Mouse (Mus musculus): ENCODE measurements around the gene Chst1.

The Chst1 gene

DNA sequence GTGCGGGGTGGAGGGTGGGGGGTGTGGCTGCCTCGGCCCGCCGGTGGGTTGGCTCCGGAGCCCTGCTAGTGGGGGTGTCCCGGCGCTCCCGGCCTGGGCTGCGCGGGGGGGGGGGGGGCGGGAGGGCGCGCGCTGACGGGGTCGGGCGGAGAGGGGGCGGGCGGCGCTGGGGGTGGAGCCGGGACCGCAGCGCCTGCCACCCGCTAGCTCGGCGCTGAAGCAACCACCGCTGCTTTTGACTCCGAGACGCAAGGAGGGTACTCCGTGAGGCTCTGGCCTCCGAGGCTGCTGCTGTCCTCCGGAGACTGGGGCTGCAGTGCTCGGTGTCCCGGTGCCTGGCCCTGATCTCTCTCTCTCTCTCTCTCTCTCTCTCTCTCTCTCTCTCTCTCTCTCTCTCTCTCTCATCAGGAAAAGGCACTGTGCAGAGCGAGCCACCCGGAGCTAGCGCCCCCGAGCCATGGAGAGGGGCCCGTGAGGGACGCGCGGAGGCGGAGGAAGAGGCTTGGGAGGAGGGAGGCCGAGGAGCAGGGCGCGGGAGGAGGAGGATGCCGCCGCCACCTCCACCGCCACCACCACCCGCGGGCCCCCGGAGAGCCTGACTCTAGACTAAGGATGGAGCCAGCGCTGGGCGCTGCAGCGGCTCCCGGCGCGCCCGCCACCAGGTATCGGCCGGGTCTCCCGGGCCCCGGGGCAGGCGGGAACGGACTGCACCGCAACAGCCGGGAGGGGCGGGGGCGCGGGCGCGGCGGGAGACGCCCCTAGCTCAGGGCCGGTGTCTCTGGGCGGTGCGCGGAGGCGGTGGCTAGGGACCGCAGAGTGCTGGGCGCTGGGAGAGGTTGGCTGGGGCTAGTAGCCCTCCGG lies at the start of gene Chst1:
Gene Chst1, plus strand, starts transcription at position 221 of the 861 bp plus-strand sequence.
- ChIA-PET POLR2A (interaction anchor here in 3 of 4 experiments (0.6 to 1.7 kb wide), 5 partner anchors 9 to 105 kb away, joined by 3 to 9 read pairs (median 4); no protein-coding TSS in a partner anchor), CTCF (interaction anchor here (0.6 to 2.1 kb wide), 9 partner anchors 9 to 211 kb away, joined by 3 to 14 read pairs (median 5); no protein-coding TSS in a partner anchor)

DNA sequence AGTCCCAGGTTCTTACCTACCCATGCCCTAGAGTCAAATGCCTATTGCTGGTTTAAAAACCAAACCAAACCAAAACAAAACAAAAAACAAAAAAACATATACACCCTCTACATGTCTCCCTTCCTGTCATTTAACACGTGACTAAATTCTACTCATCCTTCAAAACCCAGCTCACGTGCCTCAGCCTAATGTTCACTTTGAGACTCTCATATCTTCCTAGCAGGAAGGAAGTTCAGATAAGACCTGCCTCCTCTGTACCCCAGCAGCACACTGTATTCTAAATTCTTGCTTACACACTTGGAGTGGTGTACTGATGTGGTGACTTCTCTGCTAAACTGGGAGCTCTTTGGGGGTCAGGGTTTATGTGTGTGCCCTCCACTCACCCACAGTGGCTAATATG lies 49.5 kb upstream of the Chst1 start:
- CTCF ChIA-PET: interaction anchor here in 1 of 4 experiments (0.9 kb wide), 1 partner anchor 47 kb away, joined by 3 read pairs; no protein-coding TSS in a partner anchor

DNA sequence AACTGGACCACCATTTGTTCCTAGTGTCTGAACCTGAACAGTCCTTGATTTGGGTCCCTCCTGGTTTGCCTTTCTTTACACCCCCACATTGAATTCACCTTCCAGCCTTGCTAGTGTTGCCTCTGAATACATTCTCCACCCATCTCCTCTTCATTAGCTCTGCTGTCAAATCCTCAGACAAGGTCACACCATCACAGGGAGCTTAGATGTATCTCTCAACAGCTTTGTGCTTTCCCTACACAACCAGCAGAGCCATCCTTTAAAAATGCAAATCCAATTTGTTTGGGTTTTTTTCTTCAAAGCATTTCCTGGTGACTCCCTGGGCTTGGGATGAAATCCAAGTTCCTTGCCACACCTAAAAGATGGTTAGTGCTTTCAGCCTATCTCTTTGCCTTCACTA lies 45.0 kb upstream of the Chst1 start:
- ChIA-PET POLR2A (interaction anchor here in 1 of 4 experiments (1.0 kb wide), 1 partner anchor 123 kb away, joined by 3 read pairs; no protein-coding TSS in a partner anchor), CTCF (no interaction called here)

More for the DNA sequence above, 49.5 kb upstream of the Chst1 start:
- POLR2A ChIA-PET: no interaction called here

DNA sequence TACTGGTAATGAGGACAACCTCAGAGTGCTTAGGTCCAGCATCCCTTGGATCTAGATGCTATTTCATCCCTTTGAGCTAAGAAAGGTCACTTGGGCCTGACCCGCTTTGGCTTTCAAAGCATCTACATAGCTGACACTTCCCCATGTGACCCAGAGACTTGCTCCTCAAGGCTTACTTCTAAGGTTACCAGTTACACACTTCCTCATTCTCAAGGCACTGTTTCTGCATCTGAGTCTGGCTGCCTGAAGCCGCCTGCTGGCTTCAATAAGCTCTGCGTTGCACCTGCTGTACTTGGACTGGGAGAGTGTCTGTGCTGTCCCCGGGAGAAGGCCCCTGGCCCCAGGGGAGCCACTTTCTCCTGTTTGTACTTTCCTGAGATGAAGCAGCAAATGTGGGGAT lies 36.6 kb upstream of the Chst1 start:
- POLR2A ChIA-PET: interaction anchor here in 2 of 4 experiments (0.8 to 1.2 kb wide), 4 partner anchors 17 to 27 kb away, joined by 3 to 4 read pairs (median 3); no protein-coding TSS in a partner anchor
- CTCF ChIA-PET: interaction anchor here in 1 of 4 experiments (1.2 kb wide), 1 partner anchor 77 kb away, joined by 5 read pairs; no protein-coding TSS in a partner anchor

DNA sequence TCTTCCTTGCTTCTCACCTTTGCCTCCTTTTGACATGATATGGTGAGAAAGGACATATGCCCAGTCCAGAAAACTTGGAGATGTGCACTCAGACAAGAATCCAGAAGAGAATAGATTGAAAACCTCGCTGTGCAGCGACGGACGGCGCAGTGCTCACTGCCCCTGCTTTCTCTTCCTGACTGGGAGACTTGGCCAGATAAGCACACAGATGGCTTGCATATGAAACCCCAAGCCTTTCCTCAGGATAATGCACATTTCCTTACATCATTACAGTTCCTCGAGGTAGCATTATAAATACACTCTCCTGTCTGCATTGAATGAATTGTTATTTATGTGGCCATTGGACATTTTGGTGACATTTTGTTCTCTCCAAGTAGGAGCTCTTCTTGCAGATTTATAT lies 28.9 kb upstream of the Chst1 start:
- ChIA-PET CTCF (no interaction called here), POLR2A (no interaction called here)

DNA sequence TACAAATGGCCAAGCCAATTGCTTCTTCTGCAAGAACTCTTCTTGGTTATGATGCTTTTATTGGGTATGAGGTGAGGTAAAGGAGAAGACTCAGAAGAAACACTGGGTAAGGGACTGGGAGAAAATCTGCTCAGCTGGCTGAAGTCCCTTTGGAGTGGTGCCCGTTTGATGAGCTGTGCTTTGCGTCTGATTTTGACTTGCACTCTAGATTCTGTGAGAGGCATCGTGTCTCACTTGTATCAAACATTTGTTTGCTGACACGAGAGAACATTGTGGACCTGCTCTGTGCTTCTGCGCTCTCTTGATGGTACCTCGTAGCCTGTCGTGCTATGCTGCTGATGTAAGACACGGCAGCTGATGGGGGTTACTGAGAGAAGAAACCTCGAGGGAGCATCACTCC lies 21.7 kb upstream of the Chst1 start:
- CTCF ChIA-PET: interaction anchor here in 1 of 4 experiments (0.6 kb wide), 1 partner anchor 281 kb away, joined by 3 read pairs; no protein-coding TSS in a partner anchor
- POLR2A ChIA-PET: no interaction called here

DNA sequence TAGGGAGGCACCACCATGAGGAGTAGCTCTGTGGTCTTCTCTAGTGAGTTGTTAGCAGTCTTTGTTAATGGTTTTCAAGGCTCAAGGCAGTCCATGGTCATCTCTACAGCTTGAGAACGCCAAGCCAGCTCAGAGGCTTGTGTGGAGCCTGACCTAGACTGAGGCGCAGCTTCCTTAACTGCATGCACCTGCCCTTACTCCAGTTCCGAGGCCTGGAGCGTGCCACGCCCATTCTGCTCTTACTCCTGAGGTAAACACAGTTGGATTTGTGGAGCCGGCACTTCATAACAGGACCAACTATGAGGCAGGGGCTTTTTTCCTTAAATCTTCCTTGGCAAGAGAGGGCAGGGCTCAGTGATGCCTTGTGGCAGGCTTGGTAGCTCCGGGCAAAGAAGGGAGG lies 18.2 kb upstream of the Chst1 start:
- ChIA-PET POLR2A (no interaction called here), CTCF (interaction anchor here in 2 of 4 experiments (0.8 to 1.8 kb wide), 4 partner anchors 16 to 258 kb away, joined by 3 to 6 read pairs (median 4); partner anchors contain the start of gene Chst1 (in 1 of the 2))

DNA sequence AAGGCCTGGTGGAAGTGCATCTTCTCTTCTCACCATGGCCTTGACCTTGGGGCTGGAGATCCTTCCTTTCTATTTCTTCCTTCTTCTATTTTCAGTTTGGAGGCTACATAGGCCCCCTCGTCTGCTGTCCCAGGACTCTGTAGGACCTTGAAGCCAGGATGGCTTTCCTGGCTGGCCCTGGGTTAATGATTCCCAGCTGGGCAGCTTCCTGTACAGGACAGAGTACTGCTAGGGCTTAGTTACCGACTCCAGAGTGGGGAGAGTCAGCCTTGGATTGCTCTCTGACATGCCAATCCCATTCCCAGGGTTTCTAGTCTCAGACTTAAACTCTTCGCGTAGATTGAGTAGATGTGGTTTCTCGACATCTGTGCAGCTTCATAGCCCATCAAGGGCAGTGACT lies 16.9 kb upstream of the Chst1 start:
- CTCF ChIA-PET: no interaction called here
- POLR2A ChIA-PET: interaction anchor here in 1 of 4 experiments (0.6 kb wide), 1 partner anchor 14 kb away, joined by 3 read pairs; no protein-coding TSS in a partner anchor

DNA sequence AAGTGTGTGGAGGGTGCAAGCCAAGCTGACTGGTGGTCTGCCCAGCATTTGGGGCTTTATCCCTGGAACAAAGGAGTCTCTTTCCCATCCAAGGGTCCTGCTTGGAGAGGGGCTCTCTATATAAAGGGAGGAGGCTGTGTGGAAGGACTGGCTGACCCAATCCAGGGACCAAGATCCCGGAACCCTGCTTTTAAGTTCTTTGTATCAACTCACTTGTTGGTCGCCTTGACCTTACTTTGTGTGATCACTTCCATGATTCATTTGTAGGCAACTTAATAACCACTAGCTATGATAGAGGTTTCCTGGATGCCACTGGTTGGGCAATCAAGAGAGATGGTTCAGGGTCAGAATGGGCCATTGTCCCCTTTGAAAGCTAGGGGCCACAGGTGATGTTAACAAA lies 11.7 kb upstream of the Chst1 start:
- ChIA-PET CTCF (interaction anchor here in 2 of 4 experiments (0.6 to 1.2 kb wide), 3 partner anchors 10 to 252 kb away, joined by 3 to 5 read pairs (median 3); no protein-coding TSS in a partner anchor), POLR2A (interaction anchor here in 1 of 4 experiments (0.6 to 1.0 kb wide), 3 partner anchors 125 to 329 kb away, joined by 3 to 4 read pairs (median 3); no protein-coding TSS in a partner anchor)

DNA sequence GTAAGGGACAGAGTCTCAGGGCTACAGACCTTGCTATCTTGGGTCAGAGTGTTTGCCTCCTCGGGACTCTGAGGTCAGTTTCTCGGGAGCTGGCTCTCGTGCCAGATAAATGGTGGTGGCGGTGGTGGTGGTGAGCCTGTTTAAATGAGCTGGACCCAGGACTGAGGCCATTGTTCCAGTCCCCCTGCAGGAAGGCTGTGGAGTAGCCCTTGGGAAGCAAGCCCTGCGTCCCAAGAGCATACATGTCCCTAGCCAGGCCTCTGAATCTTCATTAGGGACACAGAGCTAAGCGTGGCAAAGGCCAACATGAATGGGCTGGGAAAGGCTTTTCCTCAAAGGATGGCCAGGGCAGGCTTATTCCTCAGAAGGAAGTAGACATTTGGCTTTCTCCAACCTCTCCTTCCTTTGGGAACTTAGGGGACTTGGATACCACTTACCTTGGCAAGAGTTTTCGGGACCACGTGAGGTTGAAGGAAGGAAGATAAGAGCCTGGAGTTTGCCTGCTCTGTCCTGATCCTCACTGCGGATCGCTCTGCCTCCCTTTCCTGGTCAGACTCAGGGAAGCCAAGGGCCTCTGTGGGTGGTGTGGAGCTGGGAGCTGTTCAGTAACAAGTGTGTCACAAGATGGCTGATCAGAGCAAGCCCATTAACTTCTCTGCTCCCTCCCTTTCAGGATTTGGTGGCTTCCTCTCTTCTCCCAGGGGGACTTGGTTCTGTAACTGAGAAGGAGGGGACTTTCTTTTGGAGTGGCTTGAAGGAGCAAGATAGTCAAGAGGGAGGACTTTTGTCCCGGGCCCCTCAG lies 4.4 kb upstream of the Chst1 start:
- CTCF ChIA-PET: interaction anchor here in 2 of 4 experiments (0.6 to 2.9 kb wide), 4 partner anchors 14 to 211 kb away, joined by 3 to 12 read pairs (median 7); no protein-coding TSS in a partner anchor
- POLR2A ChIA-PET: no interaction called here

DNA sequence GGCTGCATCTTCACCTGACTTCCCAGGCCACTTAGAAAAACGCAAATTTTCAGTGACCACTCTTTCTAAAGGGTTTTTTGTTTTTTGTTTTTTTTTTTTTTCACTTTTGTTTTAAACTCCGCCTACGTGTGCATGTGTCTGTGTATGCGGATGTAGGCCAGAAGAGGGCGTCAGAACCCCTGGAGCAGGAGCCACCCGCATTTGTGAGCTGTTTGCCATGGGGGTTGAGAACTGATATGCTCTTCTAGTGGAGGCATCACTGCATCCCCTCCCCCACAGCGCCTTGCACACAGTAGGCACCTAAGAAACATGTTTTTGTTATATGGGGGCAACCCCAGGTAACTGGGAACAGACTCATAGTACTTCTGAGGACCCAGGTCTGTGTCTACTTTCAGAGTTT lies 2.2 kb upstream of the Chst1 start:
- POLR2A ChIA-PET: interaction anchor here in 2 of 4 experiments (0.5 to 1.1 kb wide), 5 partner anchors 10 to 893 kb away, joined by 3 to 4 read pairs (median 4); no protein-coding TSS in a partner anchor
- CTCF ChIA-PET: interaction anchor here (0.6 to 2.9 kb wide), 35 partner anchors 8 to 841 kb away, joined by 3 to 12 read pairs (median 4); no protein-coding TSS in a partner anchor

DNA sequence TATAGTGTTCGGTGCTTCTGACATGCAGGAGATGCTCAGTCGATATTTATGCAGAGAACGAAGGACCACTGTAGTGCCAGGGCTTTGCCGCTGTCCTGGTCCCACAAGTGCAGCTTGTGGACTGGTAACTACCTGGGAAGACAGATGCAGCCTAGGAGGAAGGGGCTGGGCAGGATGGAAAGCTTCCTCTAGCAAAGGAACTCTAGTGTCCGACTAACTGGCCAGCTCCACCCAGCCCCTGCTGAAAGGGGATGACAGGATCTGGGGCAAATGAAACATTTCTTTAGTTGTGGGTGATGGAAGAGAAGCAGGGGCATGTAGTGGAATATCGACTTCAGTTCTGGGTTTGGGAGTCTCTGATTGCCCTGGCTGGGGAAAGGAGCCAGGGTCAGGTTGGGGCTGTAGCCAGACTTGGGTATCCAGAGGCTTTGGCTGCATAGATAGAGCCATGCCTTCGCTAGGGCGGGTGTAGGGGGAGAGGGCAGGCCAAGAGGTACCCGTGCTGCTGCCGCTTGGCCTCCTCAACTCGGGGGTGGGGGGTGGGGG lies 493 bp upstream of the Chst1 start:
- ChIA-PET CTCF (interaction anchor here (0.5 to 2.3 kb wide), 11 partner anchors 10 to 591 kb away, joined by 3 to 14 read pairs (median 5); no protein-coding TSS in a partner anchor), POLR2A (interaction anchor here in 3 of 4 experiments (0.6 to 1.7 kb wide), 4 partner anchors 9 to 260 kb away, joined by 3 to 5 read pairs (median 4); no protein-coding TSS in a partner anchor)

DNA sequence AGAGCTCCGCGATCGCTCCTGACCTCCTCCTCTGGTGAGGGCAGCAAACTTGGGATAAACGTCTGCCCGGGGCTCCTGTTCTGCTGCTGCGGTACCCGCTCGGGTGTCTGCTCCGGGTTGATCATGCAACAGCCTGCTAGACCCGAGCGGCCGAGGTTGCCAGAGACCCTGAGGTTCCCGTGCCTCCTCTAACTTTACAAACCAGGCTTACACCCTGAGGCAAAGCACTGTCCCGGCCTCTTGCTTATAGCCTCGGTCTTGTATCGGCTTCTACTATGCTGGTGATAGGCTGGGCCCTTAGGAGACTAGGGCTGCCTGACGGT lies 802 bp downstream of the Chst1 start:
- ChIA-PET POLR2A (interaction anchor here in 3 of 4 experiments (0.6 to 1.7 kb wide), 5 partner anchors 9 to 106 kb away, joined by 3 to 9 read pairs (median 4); no protein-coding TSS in a partner anchor), CTCF (interaction anchor here in 3 of 4 experiments (0.6 to 2.1 kb wide), 4 partner anchors 9 to 97 kb away, joined by 3 to 10 read pairs (median 7); no protein-coding TSS in a partner anchor)

DNA sequence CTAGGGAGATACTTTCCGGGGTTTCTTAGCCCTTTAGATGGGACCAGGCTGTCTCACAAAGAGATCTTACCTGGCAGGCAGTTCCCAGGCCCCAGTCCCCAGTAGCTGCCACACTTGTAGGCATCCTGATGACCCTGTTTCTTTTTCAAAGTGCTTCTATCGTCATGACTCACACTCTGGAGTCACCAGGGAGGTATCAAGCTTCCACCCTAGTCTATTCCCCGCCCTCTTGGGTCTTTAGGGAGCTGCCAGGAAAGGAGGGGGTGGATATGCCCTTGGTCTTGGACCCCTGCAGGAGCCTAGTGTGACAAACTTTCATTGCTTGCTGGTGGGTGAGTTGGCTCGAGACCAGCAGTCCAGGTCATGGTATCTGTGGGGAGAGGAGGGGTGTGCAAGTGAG lies 1.7 kb downstream of the Chst1 start:
- ChIA-PET POLR2A (interaction anchor here in 2 of 4 experiments (0.6 to 0.7 kb wide), 3 partner anchors 46 to 179 kb away, joined by 3 to 5 read pairs (median 3); no protein-coding TSS in a partner anchor), CTCF (interaction anchor here in 2 of 4 experiments (0.6 kb wide), 2 partner anchors 21 to 571 kb away, joined by 5 to 9 read pairs; no protein-coding TSS in a partner anchor)

DNA sequence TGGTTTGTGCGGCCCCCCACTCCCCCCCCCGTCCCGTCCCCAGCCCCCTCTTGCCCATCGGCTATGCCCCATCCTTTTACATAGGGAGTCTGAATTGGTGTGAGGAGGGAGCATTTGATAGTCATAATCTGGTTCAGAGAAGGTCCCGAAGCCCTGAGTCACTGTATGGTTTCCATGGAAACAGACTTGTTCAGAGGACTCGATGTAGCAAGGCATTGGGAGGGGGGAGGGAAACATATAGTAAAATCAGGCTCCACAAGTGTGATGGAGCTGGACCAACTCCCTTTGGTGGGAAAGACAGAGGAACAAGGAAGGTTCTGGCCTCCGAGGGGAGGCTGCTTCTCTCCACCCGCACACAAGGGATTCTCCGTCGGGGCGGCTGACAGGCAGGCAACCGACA lies 2.6 kb downstream of the Chst1 start:
- POLR2A ChIA-PET: interaction anchor here in 1 of 4 experiments (0.7 kb wide), 2 partner anchors 47 to 179 kb away, joined by 3 to 5 read pairs; no protein-coding TSS in a partner anchor
- CTCF ChIA-PET: interaction anchor here in 3 of 4 experiments (0.6 to 1.1 kb wide), 3 partner anchors 19 to 570 kb away, joined by 4 to 9 read pairs (median 5); no protein-coding TSS in a partner anchor

DNA sequence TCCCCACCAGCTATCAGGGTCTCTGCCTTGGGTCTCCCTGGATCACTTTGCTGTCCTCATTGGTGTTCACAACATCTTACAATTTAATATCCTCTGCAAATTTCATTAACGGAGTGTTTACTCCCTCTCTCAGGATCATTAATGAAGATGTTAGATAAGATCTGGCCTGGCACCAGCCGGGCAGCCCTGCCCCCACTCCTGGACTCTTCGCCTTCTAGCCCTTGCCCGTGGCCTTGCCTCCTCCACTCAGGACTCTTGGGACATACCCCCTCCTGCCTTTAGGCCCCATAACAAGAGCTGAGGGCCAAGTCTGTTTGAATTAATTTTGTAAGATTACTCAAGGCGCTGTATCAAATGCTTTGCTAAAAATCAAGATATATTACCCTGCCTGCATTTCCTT lies 4.1 kb downstream of the Chst1 start:
- POLR2A ChIA-PET: interaction anchor here in 1 of 4 experiments (0.6 kb wide), 1 partner anchor 217 kb away, joined by 4 read pairs; no protein-coding TSS in a partner anchor
- CTCF ChIA-PET: no interaction called here

DNA sequence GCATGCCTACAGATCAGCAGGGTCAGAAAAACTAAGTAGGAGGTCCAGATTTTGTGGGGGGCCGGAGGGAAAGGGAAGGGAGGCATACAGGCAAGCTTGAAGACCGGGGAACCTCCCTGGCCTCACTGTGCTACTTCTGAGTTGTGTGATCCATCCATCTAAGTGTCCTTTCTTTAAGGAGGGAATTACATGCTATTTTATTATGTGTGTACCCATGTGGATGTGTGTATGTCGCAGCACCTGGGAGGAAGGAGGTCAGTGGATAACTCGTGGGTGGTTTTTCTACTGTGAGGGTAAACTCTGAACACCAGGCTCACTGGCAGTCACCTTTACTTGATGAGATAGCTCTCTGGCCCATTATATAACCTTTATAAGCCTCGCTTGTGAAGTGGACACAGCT lies 5.1 kb downstream of the Chst1 start:
- POLR2A ChIA-PET: interaction anchor here in 1 of 4 experiments (0.6 kb wide), 1 partner anchor 57 kb away, joined by 4 read pairs; no protein-coding TSS in a partner anchor
- CTCF ChIA-PET: no interaction called here

DNA sequence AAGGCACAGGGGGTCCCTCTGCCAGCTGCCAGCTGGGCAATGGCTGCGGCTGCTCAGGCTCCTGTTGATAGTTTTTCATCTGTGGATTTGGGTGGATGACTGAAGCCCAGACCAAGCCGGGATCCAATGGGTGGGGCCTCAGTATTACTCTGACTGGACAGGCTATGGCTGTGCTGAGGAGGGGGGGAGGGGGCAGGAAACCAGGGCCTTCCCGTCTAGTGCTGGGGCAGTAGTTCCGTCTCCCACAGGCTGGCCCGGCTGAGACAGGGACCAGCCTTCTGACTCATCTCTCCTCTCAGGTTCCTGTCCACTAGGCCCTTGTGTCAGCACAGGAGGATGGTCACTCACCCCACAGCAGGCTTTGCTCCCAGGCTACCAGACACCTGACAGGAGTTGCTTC lies 6.5 kb downstream of the Chst1 start:
- POLR2A ChIA-PET: no interaction called here
- CTCF ChIA-PET: interaction anchor here in 2 of 4 experiments (0.9 to 2.3 kb wide), 2 partner anchors 9 kb away, joined by 3 to 11 read pairs; no protein-coding TSS in a partner anchor
